Mouse (Mus musculus) liver, embryonic 12.5 days (tissue): Measurements from ENCODE around the gene Gm27179. TPM values are rescaled to one million over a fixed set of nuclear protein-coding genes. Genes with fewer than 3 reads are reported as not detected.
"Not testable (repeated sequence)": the region's sequence is repeated elsewhere in the genome, so short reads cannot be mapped to it uniquely, and the experiment has no call there.

ENCODE experiments used
- ATAC-seq: fragments of 200-750 bp; cut with Nextera tagmentation; 2 replicates; pipeline ENCODE4 v1.8.0; 2017; ENCODE audit warnings: moderate number of reproducible peaks, mild to moderate bottlenecking, moderate library complexity
- H3K27ac ChIP-seq: fragments of 300-500 bp; sonication (generic); 2 replicates; pipeline ENCODE4 v1.5.1; 2016; ENCODE audit warnings: mild to moderate bottlenecking
- H3K27me3 ChIP-seq: fragments of 300-500 bp; sonication (generic); replicated peaks from 2 replicates; pipeline ENCODE4 v1.6.1; 2016; ENCODE audit warnings: mild to moderate bottlenecking, moderate library complexity
- H3K36me3 ChIP-seq: fragments of 300-500 bp; sonication (generic); 2 replicates; pipeline ENCODE4 v1.6.1; 2016; ENCODE audit warnings: mild to moderate bottlenecking, moderate library complexity
- H3K4me1 ChIP-seq: fragments of 300-500 bp; sonication (generic); 2 replicates; pipeline ENCODE4 v1.6.1; 2016
- H3K4me2 ChIP-seq: fragments of 300-500 bp; sonication (generic); 2 replicates; pipeline ENCODE4 v1.6.1; 2016; ENCODE audit warnings: mild to moderate bottlenecking, moderate library complexity
- H3K4me3 ChIP-seq: fragments of 300-500 bp; sonication (generic); 2 replicates; pipeline ENCODE4 v1.5.1; 2016; ENCODE audit warnings: mild to moderate bottlenecking, moderate library complexity
- H3K9ac ChIP-seq: fragments of 300-500 bp; sonication (generic); 2 replicates; pipeline ENCODE4 v1.6.1; 2016; ENCODE audit warnings: mild to moderate bottlenecking, moderate library complexity
- H3K9me3 ChIP-seq: fragments of 300-500 bp; sonication (generic); replicated peaks from 2 replicates; pipeline ENCODE4 v1.6.1; 2016; ENCODE audit warnings: mild to moderate bottlenecking, moderate library complexity
- WGBS: fragments of 180-500 bp; shearing (Covaris S2); methylation state at CpG from one replicate; pipeline ENCODE4 v1.1.7; 2016; ENCODE audit not compliant: insufficient replicate concordance; 5-methylcytosine and 5-hydroxymethylcytosine counted together
- polyA plus RNA-seq: library from polyadenylated mRNA; unstranded; fragments of >200 nt; fragmentation: Nextera tagmentation; extraction: Ambion mirVana; gene quantifications from 2 replicates; pipeline ENCODE4 v1.2.1, GENCODE M21; 2016

Gm27179 gene
- polyA plus RNA-seq, 1 experiment from 2014 or later: not detected

DNA sequence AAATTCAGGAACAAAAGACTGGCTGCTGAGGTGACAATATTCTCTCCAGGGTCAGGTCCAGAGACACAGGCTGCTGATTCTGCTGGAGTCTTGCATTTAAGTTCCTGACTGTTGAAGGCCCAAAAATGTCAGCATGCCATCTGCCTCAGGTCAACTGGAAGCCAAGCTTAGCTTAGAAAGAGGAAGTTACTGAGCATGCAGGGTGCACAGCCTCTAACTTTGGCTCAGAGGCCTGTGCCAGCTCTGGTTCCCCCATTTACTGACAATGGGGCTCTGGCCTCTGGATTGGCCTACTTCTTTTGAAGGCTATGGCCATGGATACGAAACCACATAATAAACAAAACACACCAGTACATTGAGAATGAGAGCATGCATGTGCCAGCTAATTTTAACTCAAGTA, 5.3 kb downstream of the Gm27179 start:
- no CpG with 5 or more reads among the region's 1 CpGs for WGBS

DNA sequence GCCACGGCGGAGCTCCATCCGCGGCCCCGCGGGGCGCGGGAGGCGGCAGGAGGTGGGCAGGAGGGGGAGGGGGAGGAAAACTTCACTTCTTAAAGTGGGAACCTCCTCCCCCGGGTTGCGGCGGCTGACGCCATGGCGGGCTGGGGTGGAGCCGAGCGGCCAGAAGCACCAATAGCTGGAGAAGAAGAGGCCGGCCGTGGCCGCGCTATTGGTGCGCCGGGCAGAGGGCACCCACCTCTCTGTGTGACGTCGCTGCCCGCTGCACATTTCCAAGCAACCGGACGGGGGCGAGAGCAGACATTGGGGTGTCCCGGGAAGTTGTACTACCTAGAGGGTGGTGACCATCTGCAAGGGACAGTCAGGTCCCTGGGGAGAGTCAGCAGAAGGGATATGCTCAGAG, 9.2 kb downstream of the Gm27179 start, which contains the start of gene Gm16867:
Gene Gm16867 (minus strand): TSS at position 189 of the 400 bp plus-strand sequence.
- not testable (repeated sequence) for H3K27me3 ChIP-seq, H3K9me3 ChIP-seq, H3K36me3 ChIP-seq, H3K9ac ChIP-seq, H3K27ac ChIP-seq, H3K4me1 ChIP-seq, H3K4me2 ChIP-seq, H3K4me3 ChIP-seq
- ATAC-seq: peak; percentile 96
- no CpG with 5 or more reads among the region's 29 CpGs for WGBS

More for the DNA sequence above, 5.3 kb downstream of the Gm27179 start:
- H3K9ac ChIP-seq, H3K36me3 ChIP-seq, H3K4me3 ChIP-seq, H3K4me1 ChIP-seq, ATAC-seq, H3K4me2 ChIP-seq, H3K9me3 ChIP-seq, H3K27me3 ChIP-seq, H3K27ac ChIP-seq: not testable (repeated sequence)

DNA sequence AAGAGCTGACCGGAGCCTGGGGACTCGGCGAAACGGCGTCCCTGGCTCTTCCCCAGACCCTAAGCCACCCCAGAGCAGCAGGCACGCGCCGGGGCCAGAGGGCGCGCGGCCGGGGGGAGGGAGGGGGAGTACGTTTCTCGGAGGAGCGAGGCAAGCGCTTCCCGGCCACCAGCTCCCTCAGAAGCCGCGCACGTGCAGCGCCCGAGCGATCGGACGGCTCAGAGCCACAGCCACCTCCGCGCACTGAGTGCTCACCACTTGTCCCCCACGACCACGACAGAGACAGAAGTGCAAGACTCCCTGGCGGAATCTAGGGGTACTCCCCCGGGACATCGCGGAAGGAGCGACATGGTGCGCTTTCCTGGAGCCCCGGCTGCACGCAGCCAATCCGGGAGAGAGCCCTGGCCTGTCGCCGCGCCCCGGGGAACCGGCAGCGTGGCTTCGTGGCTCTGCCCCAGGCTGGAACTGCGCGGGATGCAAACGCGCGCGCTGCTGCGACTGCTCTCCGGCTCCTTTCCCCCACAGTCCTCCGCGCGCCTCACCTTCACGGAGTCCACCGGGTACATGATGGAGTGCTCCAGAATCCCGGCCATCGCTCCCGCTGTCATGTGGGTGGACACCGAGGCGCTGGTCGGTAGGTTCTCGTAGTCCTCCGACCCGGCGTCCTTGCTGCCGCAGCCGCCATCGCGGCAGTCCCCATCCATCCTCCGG, 9.8 kb downstream of the Gm27179 start:
- no CpG with 5 or more reads among the region's 73 CpGs for WGBS
- ATAC-seq: not testable (repeated sequence)

DNA sequence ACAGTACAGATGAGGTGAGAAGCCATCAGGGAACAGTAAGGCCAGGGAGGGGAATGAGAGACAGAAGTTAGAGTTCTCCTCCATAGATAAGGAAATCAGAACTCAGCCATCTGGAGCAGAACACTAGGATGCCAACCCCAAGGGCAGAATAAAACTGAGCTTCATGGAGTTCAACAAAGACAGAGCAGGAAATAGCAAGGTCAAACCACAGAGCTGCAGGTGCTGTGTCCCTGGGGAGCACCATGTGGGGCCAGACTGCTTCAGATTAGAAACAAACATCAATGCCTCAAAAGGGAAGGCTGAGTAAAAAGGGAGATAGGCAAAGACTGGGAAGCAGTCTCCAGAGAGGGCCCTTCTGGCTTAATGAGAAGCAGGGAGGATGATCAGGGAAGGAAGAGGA, 16.1 kb downstream of the Gm27179 start:
- not testable (repeated sequence) for ATAC-seq, H3K4me1 ChIP-seq, H3K4me2 ChIP-seq, H3K36me3 ChIP-seq, H3K9me3 ChIP-seq, H3K9ac ChIP-seq, H3K27ac ChIP-seq, H3K27me3 ChIP-seq, H3K4me3 ChIP-seq

More for the DNA sequence above, 9.8 kb downstream of the Gm27179 start:
- not testable (repeated sequence) for H3K9ac ChIP-seq, H3K4me2 ChIP-seq, H3K27ac ChIP-seq, H3K36me3 ChIP-seq, H3K4me3 ChIP-seq, H3K4me1 ChIP-seq, H3K9me3 ChIP-seq, H3K27me3 ChIP-seq

- H3K4me2 ChIP-seq, H3K27ac ChIP-seq, H3K36me3 ChIP-seq, H3K9me3 ChIP-seq, H3K4me3 ChIP-seq, H3K27me3 ChIP-seq, H3K9ac ChIP-seq, H3K4me1 ChIP-seq: not testable (repeated sequence)
- ATAC-seq: peak; percentile 73
- WGBS: no CpG with 5 or more reads among the region's 2 CpGs
These were observed 17.4 kb downstream of the Gm27179 start for GRCm38 (mm10) chr14:69494946-69495345.

DNA sequence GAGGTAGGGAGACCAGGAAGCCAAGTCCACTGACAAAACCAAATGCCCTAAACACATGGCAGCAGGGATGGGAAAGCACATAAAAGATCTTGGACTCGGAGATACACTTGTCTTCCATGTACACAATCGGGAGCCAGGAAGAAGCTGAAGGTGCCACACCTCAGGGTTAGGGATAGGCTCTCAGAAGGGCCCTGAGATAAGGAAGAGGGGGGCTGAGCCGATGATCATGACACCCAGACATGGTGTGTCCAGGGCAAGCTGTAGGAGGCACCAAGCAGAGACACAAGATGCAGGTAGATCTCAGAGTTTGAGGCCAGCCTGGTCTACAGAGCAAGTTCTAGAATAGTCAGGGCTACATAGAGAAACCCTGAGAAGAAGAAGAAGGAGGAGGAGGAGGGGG, 17.8 kb downstream of the Gm27179 start:
- not testable (repeated sequence) for H3K27me3 ChIP-seq, H3K9me3 ChIP-seq, H3K27ac ChIP-seq, H3K4me3 ChIP-seq, H3K4me2 ChIP-seq, H3K4me1 ChIP-seq, H3K9ac ChIP-seq, H3K36me3 ChIP-seq
- ATAC-seq: peak; percentile 88
- WGBS: no CpG with 5 or more reads among the region's 3 CpGs

GRCm38 (mm10) chr14:69488001-69488400, 24.3 kb downstream of the Gm27179 start:
- WGBS: no CpG with 5 or more reads among the region's 10 CpGs

DNA sequence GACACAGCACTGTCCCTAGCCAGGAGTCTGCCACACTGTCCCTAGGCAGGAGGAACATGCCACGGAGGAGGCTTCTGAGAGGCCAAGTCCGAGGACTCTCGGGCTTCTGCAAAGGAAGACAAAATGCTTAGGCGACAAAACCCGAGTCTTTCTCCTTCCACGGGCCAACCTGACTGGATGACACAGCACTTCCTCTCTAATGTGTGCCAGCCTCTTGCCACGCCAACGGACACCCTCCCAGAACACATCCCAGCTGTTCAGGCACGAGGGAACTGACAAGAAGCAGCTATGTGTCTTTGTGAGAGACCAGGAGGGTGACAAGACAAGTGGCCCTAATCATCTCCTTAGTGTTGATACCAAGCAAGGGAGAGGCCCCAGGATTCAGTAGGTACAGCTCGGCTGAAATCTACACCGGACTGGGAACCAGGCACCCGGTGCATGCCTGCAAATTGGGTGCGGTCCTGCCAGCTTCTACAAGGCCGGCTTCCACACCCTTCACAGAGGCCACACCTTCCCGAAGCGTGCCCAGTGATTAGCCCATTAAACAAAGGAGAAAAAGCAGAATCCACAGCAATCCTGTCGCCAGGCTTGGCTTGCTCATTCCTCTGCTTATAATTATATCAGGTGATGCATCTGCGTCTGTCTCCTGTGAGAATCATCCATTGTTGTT, 26.7 kb downstream of the Gm27179 start:
- H3K36me3 ChIP-seq, H3K4me2 ChIP-seq, H3K27ac ChIP-seq, H3K4me3 ChIP-seq, H3K4me1 ChIP-seq, H3K9me3 ChIP-seq, H3K27me3 ChIP-seq, H3K9ac ChIP-seq: not testable (repeated sequence)
- peak; percentile 69 for ATAC-seq
- no CpG with 5 or more reads among the region's 18 CpGs for WGBS

More at GRCm38 (mm10) chr14:69488001-69488400, 24.3 kb downstream of the Gm27179 start:
- not testable (repeated sequence) for H3K27ac ChIP-seq, H3K9ac ChIP-seq, H3K4me2 ChIP-seq, H3K36me3 ChIP-seq, H3K4me3 ChIP-seq, ATAC-seq, H3K9me3 ChIP-seq, H3K4me1 ChIP-seq, H3K27me3 ChIP-seq

- no CpG with 5 or more reads among the region's 11 CpGs for WGBS
- not testable (repeated sequence) for H3K27me3 ChIP-seq
These were observed 38.3 kb downstream of the Gm27179 start for GRCm38 (mm10) chr14:69473941-69474646.

GRCm38 (mm10) chr14:69473322-69473721, 39.0 kb downstream of the Gm27179 start:
- H3K4me2 ChIP-seq, H3K36me3 ChIP-seq, H3K9me3 ChIP-seq, H3K4me1 ChIP-seq, H3K27me3 ChIP-seq, H3K4me3 ChIP-seq, H3K27ac ChIP-seq, H3K9ac ChIP-seq, ATAC-seq: not testable (repeated sequence)
- no CpG with 5 or more reads among the region's 2 CpGs for WGBS

More at GRCm38 (mm10) chr14:69473941-69474646, 38.3 kb downstream of the Gm27179 start:
- H3K27ac ChIP-seq, H3K4me1 ChIP-seq, H3K36me3 ChIP-seq, H3K4me3 ChIP-seq, H3K9ac ChIP-seq, H3K4me2 ChIP-seq, H3K9me3 ChIP-seq, ATAC-seq: not testable (repeated sequence)

DNA sequence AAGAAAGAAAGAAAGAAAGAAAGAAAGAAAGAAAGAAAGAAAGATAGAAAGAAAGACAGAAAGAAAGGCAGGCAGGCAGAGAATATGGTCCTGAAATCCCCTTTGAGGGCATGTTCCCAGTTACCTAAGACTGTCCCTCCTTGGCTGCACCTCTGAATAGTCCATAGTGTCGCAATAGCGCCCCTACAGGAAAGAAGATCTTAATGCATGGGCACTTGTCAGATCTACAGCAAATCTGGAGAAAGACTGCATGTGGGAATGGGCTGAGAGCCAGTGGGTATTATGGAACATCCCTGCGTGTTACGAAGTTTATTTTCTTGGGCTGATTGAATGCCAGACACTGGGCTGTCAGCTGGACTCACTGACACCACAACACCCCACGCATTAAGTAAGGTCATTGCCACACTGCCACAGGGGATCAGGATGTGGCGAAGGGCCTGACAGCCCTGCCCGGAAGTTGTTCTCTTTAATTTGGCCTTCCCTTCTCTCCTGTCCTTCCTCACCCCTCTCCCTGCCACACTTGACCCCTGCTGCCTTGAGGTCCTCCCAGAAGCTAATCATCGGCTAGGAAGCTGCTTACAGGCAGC, 42.1 kb downstream of the Gm27179 start:
- not testable (repeated sequence) for H3K36me3 ChIP-seq, ATAC-seq, H3K27me3 ChIP-seq, H3K4me3 ChIP-seq, H3K9me3 ChIP-seq, H3K27ac ChIP-seq, H3K4me1 ChIP-seq, H3K9ac ChIP-seq, H3K4me2 ChIP-seq
- WGBS: no CpG with 5 or more reads among the region's 8 CpGs
